ENCODE assay signal across 16 mouse cellular contexts in the genomic region with DNA sequence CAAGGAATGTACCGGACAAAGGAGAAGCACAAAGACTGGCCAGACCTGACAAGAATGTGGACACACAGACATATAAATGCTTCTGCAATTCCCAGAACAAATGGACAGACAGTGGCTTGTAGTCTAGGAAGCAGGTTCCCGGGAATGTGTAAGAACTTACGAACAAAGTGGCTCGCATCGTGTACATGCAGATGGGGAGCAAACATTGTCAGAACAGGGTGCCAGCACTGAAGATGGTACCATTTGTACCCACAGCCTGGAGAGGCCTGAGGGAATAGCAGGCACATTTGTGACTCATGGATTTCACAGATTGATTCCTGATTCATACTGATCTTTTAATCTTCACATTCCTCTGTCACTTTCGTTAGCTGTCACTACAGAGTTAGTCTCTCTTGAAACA.
DNase-seq lines count a peak whose midpoint lies in the region; ATAC-seq lines count a peak whose summit lies in the region.
"Had no signal": no experiment of that assay in that cellular context is flagged by ENCODE, and none has a peak within 500 bp of the region (broad histone marks: within the 10 kb centered on the region; RNA-seq: fewer than 3 reads in every experiment).

No protein-coding gene starts in this region.

- no peak for DNase-seq in frontal cortex, postnatal 14 days (ENCODE audit: low spot score in 2 of 2)
- DNase-seq in layer of hippocampus, adult 11-12 months (ENCODE audit: low spot score): peak; percentile 69
- peak; percentile 54 for DNase-seq in layer of hippocampus, adult 9-10 months (ENCODE audit: low spot score)
- peak; percentile 24 to 25 for DNase-seq in layer of hippocampus, postnatal 25 days (ENCODE audit: extremely low spot score in 1 of 2, low spot score in 1 of 2)
- DNase-seq in kidney, adult 18-20 months: no peak
- DNase-seq in adrenal gland, postnatal 25 days: no peak
- DNase-seq: adrenal gland, postnatal 10 days; B cell, adult 2 months; cerebellum, adult 9-10 months; cerebellum, postnatal 25 days; forebrain, postnatal 0 days; gastrocnemius, postnatal 36 days; heart, postnatal 36 days had no signal

- ATAC-seq in frontal cortex, adult (ENCODE audit: low TSS enrichment): peak; percentile 67
- no peak for ATAC-seq in inflammation-experienced regulatory T-cells, adult 6 months
- ATAC-seq: CD4-positive, CD25-positive, alpha-beta regulatory T cell, adult 4 months; forebrain, postnatal 0 days had no signal

Comparison
In these comparisons a context has a peak if more than half of its experiments do, and no peak if none do; other contexts are left out.
1. DNase-seq: peak in layer of hippocampus, adult 11-12 months (single experiment), layer of hippocampus, adult 9-10 months (single experiment) and layer of hippocampus, postnatal 25 days (2 of 2); none in frontal cortex, postnatal 14 days (0 of 2), kidney, adult 18-20 months (single experiment) and adrenal gland, postnatal 25 days (single experiment).